Mouse (Mus musculus) testis, adult 2 months (tissue): ENCODE measurements at regions not wholly inside any gene's neighbourhood (a gene's known extent, or its start where the extent isn't known, plus 50 kb on each side); places are given as distances from the start of the nearest gene placed in this dataset.

Experiments
- H3K27ac ChIP-seq: fragments of 200-500 bp; 2 replicates; pipeline ENCODE4 v1.5.1; 2012; ENCODE audit warnings: low read depth, low read length; ENCODE audit not compliant: control insufficient read depth, insufficient read depth
- H3K27me3 ChIP-seq: fragments of 200-500 bp; 2 replicates; pipeline ENCODE4 v1.6.1; 2012; ENCODE audit warnings: mild to moderate bottlenecking, low read length, moderate library complexity; ENCODE audit not compliant: control insufficient read depth, insufficient read depth
- H3K36me3 ChIP-seq: fragments of 200-500 bp; 2 replicates; pipeline ENCODE4 v1.6.1; 2012; ENCODE audit warnings: mild to moderate bottlenecking, low read length; ENCODE audit not compliant: control insufficient read depth, insufficient read depth
- H3K4me1 ChIP-seq: fragments of 200-500 bp; 2 replicates; pipeline ENCODE4 v1.6.1; 2012; ENCODE audit warnings: low read length; ENCODE audit not compliant: control insufficient read depth, insufficient read depth
- H3K4me3 ChIP-seq: fragments of 200-500 bp; 2 replicates; pipeline ENCODE4 v1.5.1; 2012; ENCODE audit warnings: low read depth, mild to moderate bottlenecking, low read length, moderate library complexity, mixed read lengths; ENCODE audit not compliant: control insufficient read depth
- CTCF ChIP-seq: fragments of 200-500 bp; IDR thresholded peaks from 2 replicates; pipeline ENCODE4 v1.5.1; 2012; ENCODE audit warnings: low read depth, mild to moderate bottlenecking, inconsistent platforms, low read length, moderate library complexity; ENCODE audit not compliant: control insufficient read depth, insufficient read depth, insufficient replicate concordance
- POLR2A ChIP-seq: fragments of 200-500 bp; IDR thresholded peaks from 2 replicates; pipeline ENCODE4 v1.6.1; 2012; ENCODE audit warnings: low read depth, mild to moderate bottlenecking, inconsistent platforms, low read length, moderate library complexity; ENCODE audit not compliant: control insufficient read depth

GRCm38 (mm10) chr9:52379031-52379430, 210.7 kb upstream of the Zc3h12c start:
- H3K36me3 ChIP-seq = no peaks in the 10 kb centered on the region
- H3K27me3 ChIP-seq = no peaks in the 10 kb centered on the region
- no peaks in the 10 kb centered on the region for H3K4me1 ChIP-seq
- H3K4me3 ChIP-seq = no peak overlapping the region
- no peak overlapping the region for H3K27ac ChIP-seq
- TF ChIP-seq POLR2A (no peak), CTCF (no peak)

GRCm38 (mm10) chr9:52377761-52378160, 209.4 kb upstream of the Zc3h12c start:
- Histone ChIP-seq H3K4me3 (no peak overlapping the region), H3K27me3 (no peaks in the 10 kb centered on the region), H3K4me1 (no peaks in the 10 kb centered on the region), H3K36me3 (no peaks in the 10 kb centered on the region), H3K27ac (no peak overlapping the region)
- TF ChIP-seq POLR2A (no peak), CTCF (no peak)

- no peaks in the 10 kb centered on the region for H3K27me3 ChIP-seq
- H3K27ac ChIP-seq = no peak overlapping the region
- H3K4me1 ChIP-seq = no peaks in the 10 kb centered on the region
- H3K4me3 ChIP-seq = no peak overlapping the region
- TF ChIP-seq CTCF = no peak
- no peak for TF ChIP-seq POLR2A
- H3K36me3 ChIP-seq = no peaks in the 10 kb centered on the region
Observed at GRCm38 (mm10) chr9:52376914-52377313, 208.5 kb upstream of the Zc3h12c start.

- H3K27ac ChIP-seq = no peak overlapping the region
- TF ChIP-seq CTCF = no peak
- TF ChIP-seq POLR2A = no peak
Observed at GRCm38 (mm10) chr9:52371296-52371695, 202.9 kb upstream of the Zc3h12c start.

GRCm38 (mm10) chr9:52368911-52369310, 200.5 kb upstream of the Zc3h12c start:
- Histone ChIP-seq H3K4me3 (no peak overlapping the region), H3K4me1 (no peaks in the 10 kb centered on the region), H3K36me3 (no peaks in the 10 kb centered on the region), H3K27ac (no peak overlapping the region), H3K27me3 (no peaks in the 10 kb centered on the region)
- TF ChIP-seq POLR2A (no peak), CTCF (no peak)

More at GRCm38 (mm10) chr9:52371296-52371695, 202.9 kb upstream of the Zc3h12c start:
- no peaks in the 10 kb centered on the region for H3K36me3 ChIP-seq
- H3K27me3 ChIP-seq = no peaks in the 10 kb centered on the region
- H3K4me1 ChIP-seq = no peaks in the 10 kb centered on the region
- no peak overlapping the region for H3K4me3 ChIP-seq

- H3K27me3 ChIP-seq = no peaks in the 10 kb centered on the region
- H3K27ac ChIP-seq = no peak overlapping the region
- TF ChIP-seq CTCF (no peak), POLR2A (no peak)
- no peaks in the 10 kb centered on the region for H3K36me3 ChIP-seq
- H3K4me1 ChIP-seq = no peaks in the 10 kb centered on the region
- H3K4me3 ChIP-seq = no peak overlapping the region
Observed at GRCm38 (mm10) chr9:52368080-52368479, 199.7 kb upstream of the Zc3h12c start.

GRCm38 (mm10) chr9:52366046-52366445, 197.7 kb upstream of the Zc3h12c start:
- Histone ChIP-seq H3K27me3 (no peaks in the 10 kb centered on the region), H3K4me3 (no peak overlapping the region), H3K27ac (no peak overlapping the region), H3K4me1 (no peaks in the 10 kb centered on the region), H3K36me3 (no peaks in the 10 kb centered on the region)
- TF ChIP-seq POLR2A (no peak), CTCF (no peak)

- H3K36me3 ChIP-seq = no peaks in the 10 kb centered on the region
- H3K4me3 ChIP-seq = no peak overlapping the region
- H3K27ac ChIP-seq = no peak overlapping the region
- no peak for TF ChIP-seq CTCF
- no peak for TF ChIP-seq POLR2A
- no peaks in the 10 kb centered on the region for H3K27me3 ChIP-seq
- no peaks in the 10 kb centered on the region for H3K4me1 ChIP-seq
Observed at GRCm38 (mm10) chr9:52361599-52361998, 193.2 kb upstream of the Zc3h12c start.
